Mouse (Mus musculus): ENCODE measurements around the gene Cux2. TPM values are rescaled to one million over a fixed set of nuclear protein-coding genes. Genes with fewer than 3 reads are reported as not detected.

The Cux2 gene
- polyA plus RNA-seq, 1 experiment from 2014 or later: 9.9 TPM

DNA sequence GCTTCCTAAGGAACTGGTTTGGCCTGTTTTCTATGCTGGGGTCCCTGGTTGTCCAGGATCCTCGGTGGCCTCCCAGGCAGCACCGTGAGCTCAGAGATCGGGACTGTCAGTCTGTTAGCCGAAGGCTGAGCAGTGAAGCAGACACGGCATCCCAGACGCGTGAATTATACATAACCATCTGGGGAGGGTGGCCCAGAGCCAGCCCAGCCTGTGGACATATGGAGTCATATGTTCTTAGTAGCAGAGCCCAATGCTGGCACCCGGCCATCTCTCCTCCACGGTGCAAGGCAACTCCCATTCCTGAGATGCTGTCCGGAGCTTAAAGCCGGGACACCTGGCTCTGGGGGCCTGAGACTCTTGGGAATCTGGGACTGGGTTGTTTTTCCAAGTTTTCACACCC is 31.0 kb upstream of the Cux2 start:
- WGBS: 60% methylated on average over 11 of the region's 11 CpGs
- Histone ChIP-seq H3K9ac (no peak overlapping the region), H3K9me3 (replicated peaks) (no peaks in the 10 kb centered on the region), H3K27ac (no peak overlapping the region), H3K4me2 (no peak overlapping the region), H3K36me3 (no peaks in the 10 kb centered on the region), H3K4me1 (peaks cover 25% of the 10 kb centered on the region), H3K27me3 (no peaks in the 10 kb centered on the region), H3K4me3 (replicated peaks) (no peak overlapping the region)
- no peak for ATAC-seq (replicated peaks; ENCODE audit: low FRiP score)

DNA sequence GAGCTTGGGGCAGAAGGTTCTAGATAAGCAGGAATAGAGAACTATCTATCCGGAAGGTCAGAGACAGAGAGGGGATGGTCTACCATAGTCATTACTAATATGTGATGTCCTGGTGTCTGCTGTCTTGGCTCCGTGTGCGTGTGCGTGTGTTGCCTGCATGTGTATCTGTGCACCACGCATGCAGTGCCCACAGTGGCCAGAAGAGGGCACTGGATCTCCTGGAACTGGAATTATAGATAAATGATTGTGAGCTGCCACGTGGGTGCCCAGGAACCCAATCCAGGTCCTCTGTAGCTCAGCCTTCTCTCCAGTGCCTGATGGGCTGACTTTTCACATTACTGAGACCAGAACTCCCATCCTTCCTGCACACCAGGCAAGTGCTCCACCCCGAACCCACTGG is 29.9 kb upstream of the Cux2 start:
- no peak for ATAC-seq (replicated peaks; ENCODE audit: low FRiP score)
- no peaks in the 10 kb centered on the region for H3K36me3 ChIP-seq
- no peak overlapping the region for H3K4me3 ChIP-seq (replicated peaks)
- no peaks in the 10 kb centered on the region for H3K27me3 ChIP-seq
- no peak overlapping the region for H3K9ac ChIP-seq
- H3K9me3 ChIP-seq (replicated peaks): no peaks in the 10 kb centered on the region
- no peak overlapping the region for H3K27ac ChIP-seq
- H3K4me2 ChIP-seq: no peak overlapping the region
- peaks cover 29% of the 10 kb centered on the region for H3K4me1 ChIP-seq
- 86% methylated on average over 7 of the region's 7 CpGs for WGBS

DNA sequence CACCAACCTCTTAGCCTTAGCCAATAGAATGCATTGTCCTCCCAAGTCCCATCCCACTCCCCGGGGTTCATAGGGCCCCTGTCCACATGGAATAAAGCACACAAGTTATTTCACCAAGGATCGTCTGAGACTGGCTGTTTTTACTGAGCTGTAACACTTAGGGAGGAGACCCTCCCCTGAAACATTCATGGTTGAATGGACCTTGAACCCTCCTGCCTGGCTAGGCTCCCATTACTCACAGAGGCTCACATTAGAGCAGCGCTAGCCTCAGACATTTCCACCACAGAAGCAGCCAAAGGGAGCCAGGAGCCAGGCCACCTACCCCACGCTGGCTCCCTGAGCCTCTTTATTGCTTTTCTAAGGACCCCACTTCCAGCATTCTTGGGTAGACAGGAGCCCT is 27.3 kb upstream of the Cux2 start:
- Histone ChIP-seq H3K4me2 (no peak overlapping the region), H3K36me3 (no peaks in the 10 kb centered on the region), H3K4me3 (replicated peaks) (no peak overlapping the region), H3K4me1 (peaks cover 29% of the 10 kb centered on the region), H3K27me3 (no peaks in the 10 kb centered on the region), H3K9ac (no peak overlapping the region), H3K27ac (peak overlapping the region; percentile 55), H3K9me3 (replicated peaks) (no peaks in the 10 kb centered on the region)
- ATAC-seq (replicated peaks; ENCODE audit: low FRiP score): peak; percentile 81
- WGBS: 33% methylated on average over 4 of the region's 4 CpGs

DNA sequence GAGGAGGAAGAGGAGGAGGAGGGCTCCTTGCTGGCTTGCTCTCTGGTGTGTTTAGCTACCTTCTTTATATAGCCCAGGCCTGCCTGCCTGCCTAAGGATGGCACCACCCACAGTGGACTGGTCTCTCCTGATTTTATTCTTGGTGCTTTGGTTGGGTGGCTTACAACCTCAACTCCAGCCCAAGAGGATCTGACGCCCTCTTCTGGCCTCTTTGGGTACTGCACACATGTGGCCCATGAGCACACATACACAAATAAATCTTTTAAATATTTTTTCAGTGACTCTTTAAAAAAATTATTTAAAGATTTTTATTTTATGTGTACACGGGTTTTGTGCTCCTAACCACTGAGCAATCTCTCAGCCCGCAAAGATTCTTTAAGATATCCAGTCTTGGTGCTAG is 25.8 kb upstream of the Cux2 start:
- Histone ChIP-seq H3K4me3 (replicated peaks) (no peak overlapping the region), H3K27me3 (no peaks in the 10 kb centered on the region), H3K27ac (no peak overlapping the region), H3K9me3 (replicated peaks) (no peaks in the 10 kb centered on the region), H3K4me2 (no peak overlapping the region), H3K4me1 (peaks cover 25% of the 10 kb centered on the region), H3K9ac (no peak overlapping the region), H3K36me3 (no peaks in the 10 kb centered on the region)
- WGBS: 55% methylated on average over 3 of the region's 3 CpGs
- ATAC-seq (replicated peaks; ENCODE audit: low FRiP score): no peak

DNA sequence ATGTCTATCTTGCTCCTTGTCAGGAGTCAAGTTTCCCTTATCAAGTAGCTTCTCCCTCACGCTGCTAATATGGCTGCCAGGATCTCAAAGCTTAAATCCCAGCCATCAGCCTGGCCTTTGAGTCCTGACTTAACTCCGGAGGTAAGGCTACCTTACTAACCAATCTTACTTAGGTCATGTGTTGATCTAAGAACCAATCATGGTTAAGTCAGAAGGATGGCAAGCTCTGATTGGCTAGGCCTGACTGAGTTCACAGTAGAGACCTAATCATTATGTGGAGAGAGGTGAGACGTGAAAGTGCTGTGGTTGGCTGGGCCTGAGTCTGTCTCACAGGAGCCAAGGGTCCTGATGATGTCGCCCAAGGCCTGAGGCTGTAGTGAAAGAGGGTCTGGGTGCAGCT is 22.1 kb upstream of the Cux2 start:
- Histone ChIP-seq H3K36me3 (no peaks in the 10 kb centered on the region), H3K4me1 (peaks cover 12% of the 10 kb centered on the region), H3K27ac (no peak overlapping the region), H3K9ac (no peak overlapping the region), H3K4me3 (replicated peaks) (no peak overlapping the region), H3K4me2 (no peak overlapping the region), H3K9me3 (replicated peaks) (no peaks in the 10 kb centered on the region), H3K27me3 (no peaks in the 10 kb centered on the region)
- WGBS: 70% methylated on average over 4 of the region's 4 CpGs
- no peak for ATAC-seq (replicated peaks; ENCODE audit: low FRiP score)

DNA sequence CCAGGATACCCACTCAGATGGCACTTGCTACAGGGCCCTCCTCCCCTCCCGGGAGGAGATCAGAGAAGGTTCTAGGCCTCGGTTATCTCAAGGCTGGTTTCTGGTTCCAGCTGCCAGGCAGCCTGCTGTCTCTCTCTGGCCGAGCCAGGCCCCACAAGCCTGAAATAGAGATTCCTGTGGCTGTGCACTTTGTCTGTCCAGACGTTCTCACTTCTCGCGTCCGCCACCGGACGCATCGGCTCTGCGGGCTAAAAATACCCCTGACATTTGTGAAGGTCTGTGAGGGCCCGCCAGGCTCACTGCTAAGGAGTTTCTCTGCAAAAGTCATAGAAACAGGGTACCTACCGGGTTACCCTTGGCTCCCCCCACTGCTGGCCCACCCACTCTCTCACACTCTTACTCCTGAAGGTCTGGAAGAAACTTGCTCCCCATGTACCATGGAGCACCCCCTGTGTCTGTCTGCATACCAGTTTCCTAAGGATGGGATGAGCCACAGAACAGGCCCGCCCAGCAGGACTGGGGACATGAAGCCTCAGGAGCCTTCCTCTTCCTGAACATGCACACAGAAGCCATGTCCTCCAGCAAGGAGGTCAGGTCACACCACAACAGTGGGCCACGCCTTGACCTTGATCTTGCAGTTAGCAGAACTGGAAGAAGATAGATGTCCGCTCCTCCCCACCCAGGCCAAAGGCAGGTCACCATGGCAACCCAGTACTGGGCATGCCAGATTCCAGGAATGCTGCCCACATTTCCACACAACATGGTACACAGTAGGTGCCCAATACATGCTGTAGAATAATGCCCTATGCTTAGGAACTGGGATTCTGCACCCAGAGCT is 21.3 kb upstream of the Cux2 start:
- no peak overlapping the region for H3K4me2 ChIP-seq
- H3K4me3 ChIP-seq (replicated peaks): no peak overlapping the region
- ATAC-seq (replicated peaks; ENCODE audit: low FRiP score): no peak
- no peaks in the 10 kb centered on the region for H3K9me3 ChIP-seq (replicated peaks)
- H3K9ac ChIP-seq: no peak overlapping the region
- H3K4me1 ChIP-seq: peaks cover 4% of the 10 kb centered on the region; the same call in 1 of the 2 replicates
- H3K27ac ChIP-seq: peak overlapping the region; percentile 63; the same call in 1 of the 2 replicates
- 72% methylated on average over 16 of the region's 16 CpGs for WGBS
- H3K27me3 ChIP-seq: no peaks in the 10 kb centered on the region
- no peaks in the 10 kb centered on the region for H3K36me3 ChIP-seq

DNA sequence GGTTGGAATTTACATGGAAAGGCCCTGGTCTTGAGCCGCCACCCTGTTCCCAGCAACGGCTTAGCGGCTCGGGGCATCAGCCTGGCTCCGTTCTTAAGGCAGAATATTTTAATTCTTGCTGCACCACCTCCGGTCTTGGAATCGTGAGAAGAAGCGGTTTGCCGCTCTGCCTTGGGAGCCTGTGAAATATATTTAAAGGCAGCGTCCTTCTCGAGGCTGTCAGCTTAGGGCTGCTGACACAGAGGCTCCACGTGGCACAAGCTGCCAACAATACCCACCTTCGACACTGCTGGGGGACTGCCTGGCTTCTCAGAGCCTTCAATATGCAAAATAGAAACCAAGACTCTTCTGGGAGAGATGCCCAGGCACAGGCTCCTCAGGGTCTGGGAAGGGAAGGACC is 18.7 kb upstream of the Cux2 start:
- Histone ChIP-seq H3K4me1 (0 out of 2 replicates have a peak, but pooled peaks cover 2% of the 10 kb centered on the region), H3K4me3 (replicated peaks) (no peak overlapping the region), H3K4me2 (no peak overlapping the region), H3K36me3 (no peaks in the 10 kb centered on the region), H3K9ac (no peak overlapping the region), H3K27me3 (no peaks in the 10 kb centered on the region), H3K9me3 (replicated peaks) (no peaks in the 10 kb centered on the region), H3K27ac (no peak overlapping the region)
- ATAC-seq (replicated peaks; ENCODE audit: low FRiP score): no peak
- 75% methylated on average over 13 of the region's 13 CpGs for WGBS

DNA sequence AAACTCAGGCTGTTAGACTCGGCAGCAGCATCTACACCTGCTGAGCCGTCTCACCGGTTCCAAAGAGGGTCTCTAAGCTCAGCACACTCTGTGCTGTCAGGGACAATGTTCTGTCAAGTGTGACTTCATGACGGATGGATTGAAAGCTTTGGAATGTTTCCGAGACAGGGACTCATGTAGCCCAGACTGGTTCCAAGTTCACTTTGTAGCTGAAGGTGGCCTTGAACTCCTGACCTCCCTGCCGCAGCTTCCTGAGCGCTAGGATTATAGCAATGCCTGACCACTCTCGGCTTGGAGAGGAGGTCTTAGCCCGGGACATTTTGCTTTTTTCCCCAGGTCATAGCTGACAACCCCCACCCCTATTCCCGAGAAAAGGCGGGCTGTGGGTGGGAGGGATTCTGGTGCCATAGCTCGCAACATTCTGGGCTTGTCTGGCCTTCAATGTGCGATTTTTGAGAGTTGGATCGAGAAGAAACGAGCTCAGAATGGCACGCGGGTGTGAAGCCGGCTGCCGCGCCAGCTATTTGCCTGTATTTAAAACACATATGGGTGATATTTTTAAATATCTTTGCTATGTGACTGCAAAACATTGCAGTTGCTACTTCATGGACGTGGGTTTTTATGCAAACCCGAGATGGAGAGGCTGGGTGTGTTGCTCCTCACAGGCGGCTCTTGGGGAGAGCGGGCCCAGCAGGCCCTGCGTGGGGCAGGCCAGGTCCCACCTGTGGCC is 13.5 kb upstream of the Cux2 start:
- H3K9ac ChIP-seq: no peak overlapping the region
- no peak overlapping the region for H3K4me3 ChIP-seq (replicated peaks)
- no peak overlapping the region for H3K27ac ChIP-seq
- no peaks in the 10 kb centered on the region for H3K9me3 ChIP-seq (replicated peaks)
- H3K4me1 ChIP-seq: peaks cover 45% of the 10 kb centered on the region
- H3K27me3 ChIP-seq: no peaks in the 10 kb centered on the region; the same call in 1 of the 2 replicates
- H3K4me2 ChIP-seq: peak overlapping the region; percentile 50; the same call in 1 of the 2 replicates
- 68% methylated on average over 25 of the region's 25 CpGs for WGBS
- H3K36me3 ChIP-seq: no peaks in the 10 kb centered on the region
- 0 out of 2 replicates have a peak, but pooled peaks have one; percentile 23 for ATAC-seq (replicated peaks; ENCODE audit: low FRiP score)

DNA sequence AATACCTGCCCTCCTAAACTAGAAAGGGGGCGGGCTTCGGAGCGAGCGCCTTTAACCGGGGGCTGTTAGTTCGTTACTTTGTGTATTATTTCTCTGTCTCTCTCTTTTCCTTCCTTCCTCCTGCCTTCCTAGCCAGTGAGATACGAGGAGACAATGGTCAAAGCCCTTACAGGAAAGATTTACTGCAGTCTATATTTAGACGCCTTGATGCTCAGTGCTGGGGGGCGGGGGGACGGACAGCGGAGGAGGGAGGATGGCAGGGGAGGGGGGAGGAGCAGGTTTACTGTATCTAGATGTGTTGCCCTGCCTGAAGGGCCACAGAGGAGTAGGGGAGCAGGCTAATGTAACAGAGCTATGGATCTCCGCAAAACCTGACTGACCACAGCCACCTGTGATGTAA is 12.6 kb upstream of the Cux2 start:
- WGBS: 9% methylated on average over 12 of the region's 12 CpGs

DNA sequence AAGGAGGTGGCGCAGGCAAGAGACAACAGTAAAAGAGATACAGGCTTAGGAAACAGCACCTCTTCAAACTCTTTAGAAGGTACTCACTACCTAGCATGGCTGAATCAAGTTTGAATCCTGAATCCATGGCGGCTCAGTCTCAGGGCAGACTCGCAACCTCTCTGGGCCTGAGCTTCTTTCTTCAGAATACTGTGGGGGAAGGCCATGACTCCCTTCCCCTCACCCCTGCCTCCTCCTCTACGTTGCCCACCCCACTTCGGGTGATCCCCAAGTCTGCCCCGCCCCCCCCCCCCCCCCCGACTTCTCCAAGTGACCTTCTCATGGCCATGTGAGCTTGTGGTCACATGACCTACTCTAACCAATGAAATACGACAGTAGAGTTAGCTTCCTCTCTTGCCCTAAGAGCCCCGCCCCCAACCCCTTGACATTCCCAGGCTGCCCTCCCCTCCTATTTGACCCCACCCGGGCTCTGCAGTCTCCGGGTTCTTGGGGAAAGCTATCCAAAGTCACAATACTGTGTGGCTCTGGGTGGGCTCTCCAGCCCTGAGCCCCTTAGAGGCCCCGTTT is 10.9 kb upstream of the Cux2 start:
- 0 out of 2 replicates have a peak, but pooled peaks have one; percentile 20 for ATAC-seq (replicated peaks; ENCODE audit: low FRiP score)
- no peak overlapping the region for H3K4me3 ChIP-seq (replicated peaks)
- H3K36me3 ChIP-seq: no peaks in the 10 kb centered on the region
- H3K4me2 ChIP-seq: peak overlapping the region; percentile 28; the same call in 1 of the 2 replicates
- H3K9me3 ChIP-seq (replicated peaks): 0 out of 2 replicates have a peak, but pooled peaks cover 5% of the 10 kb centered on the region
- WGBS: 33% methylated on average over 10 of the region's 12 CpGs
- no peaks in the 10 kb centered on the region; the same call in 1 of the 2 replicates for H3K27me3 ChIP-seq
- H3K9ac ChIP-seq: no peak overlapping the region
- H3K4me1 ChIP-seq: peaks cover 46% of the 10 kb centered on the region
- no peak overlapping the region for H3K27ac ChIP-seq

More for the DNA sequence above, 12.6 kb upstream of the Cux2 start:
- H3K27ac ChIP-seq: 0 out of 2 replicates have a peak overlapping the region, but pooled peaks have one; percentile 14
- no peaks in the 10 kb centered on the region for H3K36me3 ChIP-seq
- peak overlapping the region; percentile 50 for H3K4me2 ChIP-seq
- H3K9ac ChIP-seq: no peak overlapping the region
- H3K9me3 ChIP-seq (replicated peaks): 0 out of 2 replicates have a peak, but pooled peaks cover 3% of the 10 kb centered on the region
- no peak overlapping the region for H3K4me3 ChIP-seq (replicated peaks)
- peaks cover 45% of the 10 kb centered on the region for H3K4me1 ChIP-seq
- H3K27me3 ChIP-seq: no peaks in the 10 kb centered on the region; the same call in 1 of the 2 replicates
- no peak; the same call in 1 of the 2 replicates for ATAC-seq (replicated peaks; ENCODE audit: low FRiP score)

DNA sequence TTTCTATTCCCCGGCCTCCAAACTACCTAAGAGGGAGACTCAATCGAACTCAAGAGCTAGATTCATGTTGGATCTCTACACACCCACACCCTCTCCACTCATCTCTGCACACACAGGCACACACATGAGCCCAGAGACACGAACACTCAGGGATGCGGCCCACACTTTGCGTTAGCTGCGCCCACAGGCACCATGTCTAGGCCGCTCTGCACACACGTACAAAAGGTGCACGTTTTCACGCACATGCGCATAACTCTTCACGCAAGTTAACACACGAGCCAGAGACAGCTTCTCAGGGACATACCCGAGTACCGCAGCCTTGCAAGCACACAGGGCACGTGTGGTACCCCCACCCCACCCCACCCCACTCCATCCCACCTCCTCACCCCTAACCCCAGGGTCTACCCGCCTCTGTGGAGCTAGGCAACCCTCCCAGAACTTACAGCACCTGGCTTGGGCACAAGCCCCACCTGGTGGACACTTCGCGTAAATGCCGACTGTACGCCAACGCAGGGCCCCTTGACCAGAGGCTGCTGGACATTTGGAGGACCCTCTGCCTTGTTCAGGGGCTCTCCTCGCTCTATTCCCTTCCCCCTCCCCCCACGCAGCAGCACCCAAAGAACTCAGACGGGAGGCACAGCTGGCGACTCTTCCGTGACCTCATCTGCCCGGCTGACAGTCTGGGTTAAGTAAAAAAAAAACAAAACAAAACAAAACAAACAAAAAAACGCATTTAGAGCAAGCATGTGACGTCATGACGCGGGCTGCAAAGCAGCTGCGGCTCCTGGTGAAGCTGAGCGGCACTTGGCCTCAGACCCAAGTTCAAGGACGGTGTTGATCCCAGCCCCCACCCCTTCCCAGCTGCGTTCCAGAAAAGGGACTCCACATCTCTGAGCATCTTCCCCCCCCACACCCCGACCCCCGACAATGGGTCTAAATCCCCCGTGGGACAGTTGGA is 9.4 kb upstream of the Cux2 start:
- Histone ChIP-seq H3K4me3 (replicated peaks) (peak overlapping the region; percentile 31), H3K4me1 (peaks cover 50% of the 10 kb centered on the region), H3K27ac (no peak overlapping the region), H3K36me3 (no peaks in the 10 kb centered on the region), H3K9me3 (replicated peaks) (0 out of 2 replicates have a peak, but pooled peaks cover 5% of the 10 kb centered on the region), H3K27me3 (peaks cover 2% of the 10 kb centered on the region; the same call in 1 of the 2 replicates), H3K4me2 (peak overlapping the region; percentile 65), H3K9ac (peak overlapping the region; percentile 29; the same call in 1 of the 2 replicates)
- 0 out of 2 replicates have a peak, but pooled peaks have one; percentile 23 for ATAC-seq (replicated peaks; ENCODE audit: low FRiP score)
- 23% methylated on average over 39 of the region's 39 CpGs for WGBS

All from kidney, embryonic 15.5 days (tissue).